Mouse (Mus musculus) activated CD4-positive, CD25-positive, alpha-beta regulatory T cell, adult 4 months (primary cell): Measurements from ENCODE around the gene Mark4. TPM values are rescaled to one million over a fixed set of nuclear protein-coding genes. Genes with fewer than 3 reads are reported as not detected.
A peak's percentile ranks its signal among the peaks of the same experiment; 100 is the strongest.

Experiments
- ATAC-seq: one replicate; pipeline ENCODE4 v1.8.0; 2017
- polyA plus RNA-seq, 2 experiments: library from polyadenylated mRNA; unstranded; fragments of 100-300 nt; shearing (Covaris generic); gene quantifications; one replicate each; pipeline ENCODE4 v1.2.1; 2017

The Mark4 gene
- polyA plus RNA-seq, 2 experiments from 2014 or later, result 1.2 to 2.7 TPM

DNA sequence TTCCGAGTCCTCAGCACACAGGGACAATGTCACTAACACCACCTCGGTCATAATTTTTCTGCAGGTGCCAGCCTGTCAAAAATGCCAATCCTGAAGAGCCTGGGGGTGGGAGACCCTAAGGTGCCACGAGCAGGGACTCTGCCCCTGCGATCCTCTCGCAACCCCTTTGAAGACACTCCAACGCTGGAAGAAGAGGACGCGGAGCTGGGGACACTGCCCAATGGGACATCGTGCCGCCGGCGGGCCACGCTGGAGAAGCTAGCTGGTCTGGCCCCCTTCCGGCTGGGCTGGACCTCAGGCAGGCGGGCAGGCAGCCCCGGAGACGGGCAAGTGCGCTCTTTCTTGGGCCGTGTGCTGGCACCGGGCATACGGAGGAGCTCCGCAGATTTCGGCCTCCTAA, 10.8 kb upstream of the Mark4 start:
- ATAC-seq, result no peak

DNA sequence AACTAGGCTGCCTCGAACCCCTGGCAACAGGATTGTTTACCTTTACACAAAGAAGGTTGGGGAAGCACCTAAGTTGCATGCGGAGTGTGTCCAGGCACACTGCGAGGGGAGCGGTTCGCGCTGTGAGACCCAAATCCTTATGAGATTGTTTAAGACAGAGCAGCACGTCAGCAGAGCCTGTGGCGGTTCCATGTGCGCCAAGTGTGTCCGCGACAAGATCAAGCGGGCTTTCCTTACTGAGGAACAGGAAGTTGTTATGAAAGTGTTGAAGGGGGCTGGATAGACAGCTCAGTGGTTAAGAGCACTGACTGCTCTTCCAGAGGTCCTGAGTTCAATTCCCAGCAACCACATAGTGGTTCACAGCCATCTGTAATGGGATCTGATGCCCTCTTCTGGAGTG, 9.7 kb upstream of the Mark4 start:
- ATAC-seq, result no peak

DNA sequence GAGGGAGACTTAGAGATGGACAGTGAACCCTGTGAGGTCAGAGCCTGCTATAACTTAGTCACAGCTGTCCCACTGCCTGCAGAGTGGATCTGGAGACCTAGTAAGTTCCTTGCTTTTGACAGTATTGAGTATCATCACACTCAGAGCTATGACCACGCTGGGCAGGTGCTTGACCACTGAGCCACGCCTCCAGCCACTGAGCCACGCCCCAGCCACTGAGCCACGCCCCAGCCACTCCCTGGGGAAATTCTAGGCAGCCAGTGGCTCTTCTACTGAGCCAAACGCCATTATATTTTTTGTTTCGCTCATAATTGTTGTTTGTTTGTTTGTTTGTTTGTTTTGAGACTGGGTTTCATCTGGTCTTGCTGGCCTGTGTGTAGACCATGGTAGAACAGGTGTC, 9.0 kb upstream of the Mark4 start:
- no peak for ATAC-seq

- ATAC-seq, result no peak
Measured at GRCm38 (mm10) chr7:19466602-19467145, 8.1 kb upstream of the Mark4 start.

GRCm38 (mm10) chr7:19464367-19465307, 6.0 kb upstream of the Mark4 start:
- no peak for ATAC-seq

GRCm38 (mm10) chr7:19462884-19463381, 4.3 kb upstream of the Mark4 start, which contains the start of gene Exoc3l2:
TSS of gene Exoc3l2 (plus strand) at chr7:19463331.
- ATAC-seq, result no peak

DNA sequence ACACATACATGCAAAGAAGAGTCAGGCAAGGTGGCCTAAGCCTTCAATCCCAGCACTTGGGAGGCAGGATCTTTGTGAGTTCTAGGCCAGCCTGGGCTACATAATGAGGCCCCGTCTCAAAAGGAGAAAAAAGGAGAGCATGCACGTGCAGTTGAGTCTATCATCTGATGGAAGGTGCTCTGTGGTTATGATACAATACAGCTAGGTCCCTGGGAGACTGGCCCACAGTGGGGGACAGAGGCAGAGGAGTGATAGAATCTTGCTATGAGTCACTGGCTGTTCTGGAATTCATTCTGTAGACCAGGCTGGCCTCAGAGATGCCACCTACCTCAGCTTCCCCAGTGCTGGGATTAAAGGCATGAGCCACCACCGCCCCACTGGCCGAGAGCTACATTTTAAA, 3.8 kb upstream of the Mark4 start:
- ATAC-seq, result no peak

GRCm38 (mm10) chr7:19461488-19461887, 2.9 kb upstream of the Mark4 start:
- no peak for ATAC-seq

- ATAC-seq, result no peak
Measured at GRCm38 (mm10) chr7:19460500-19460899, 1.9 kb upstream of the Mark4 start.

DNA sequence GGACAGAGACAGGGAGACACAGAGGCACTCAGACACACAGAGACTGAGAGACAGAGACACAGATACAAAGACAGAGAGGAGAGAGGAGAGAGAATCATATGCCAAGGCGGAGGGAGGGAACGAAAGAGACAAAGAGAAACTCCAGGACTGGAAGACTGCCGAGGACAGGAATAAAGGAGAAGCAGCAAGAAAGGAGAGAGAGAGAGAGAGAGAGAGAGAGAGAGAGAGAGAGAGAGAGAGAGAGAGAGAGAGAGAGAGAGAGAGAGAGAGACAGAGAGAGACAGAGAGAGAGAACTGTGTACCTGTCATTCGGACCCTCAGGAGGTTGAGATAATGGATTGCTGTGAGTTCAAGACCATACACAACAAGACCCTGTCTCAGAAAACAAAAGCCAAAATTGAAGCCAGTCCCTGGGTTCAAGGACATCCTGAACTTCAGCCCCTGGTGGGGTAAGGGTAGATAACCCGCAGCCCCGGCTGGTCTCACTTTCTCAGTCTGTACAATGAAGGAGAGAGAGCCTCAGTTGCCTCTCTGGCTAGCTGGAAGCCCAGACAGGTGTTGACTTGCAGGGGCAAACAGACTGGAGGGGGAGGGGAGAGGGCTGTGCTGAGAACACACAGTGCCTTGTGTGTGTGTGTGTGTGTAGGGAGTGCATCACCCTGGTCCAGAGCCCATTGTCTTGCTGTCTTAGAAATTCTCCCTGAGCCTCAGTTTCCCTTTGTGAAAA, 686 bp upstream of the Mark4 start:
- ATAC-seq, result no peak

DNA sequence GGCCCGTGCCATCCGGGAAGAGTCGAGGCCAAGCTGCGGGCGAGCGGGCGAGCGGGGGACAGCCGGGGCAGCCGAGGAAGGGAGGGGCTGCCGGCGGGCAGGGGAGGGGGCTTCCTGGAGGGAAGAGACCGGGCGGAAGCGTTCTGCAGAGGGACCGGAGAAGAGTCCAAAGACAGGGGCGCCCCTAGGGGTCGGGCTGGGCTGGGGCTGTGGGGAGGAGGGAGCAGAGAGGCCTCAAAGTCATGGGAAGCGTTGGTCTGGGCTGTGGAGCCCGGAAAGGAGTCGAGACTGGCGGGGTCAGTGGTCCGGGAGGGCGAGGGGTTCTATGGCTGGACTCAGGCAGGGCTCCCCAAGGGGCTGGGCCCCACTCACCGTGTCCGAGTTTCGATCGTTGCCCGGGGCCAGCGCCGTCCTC, 542 bp downstream of the Mark4 start:
- ATAC-seq, result peak; percentile 45

DNA sequence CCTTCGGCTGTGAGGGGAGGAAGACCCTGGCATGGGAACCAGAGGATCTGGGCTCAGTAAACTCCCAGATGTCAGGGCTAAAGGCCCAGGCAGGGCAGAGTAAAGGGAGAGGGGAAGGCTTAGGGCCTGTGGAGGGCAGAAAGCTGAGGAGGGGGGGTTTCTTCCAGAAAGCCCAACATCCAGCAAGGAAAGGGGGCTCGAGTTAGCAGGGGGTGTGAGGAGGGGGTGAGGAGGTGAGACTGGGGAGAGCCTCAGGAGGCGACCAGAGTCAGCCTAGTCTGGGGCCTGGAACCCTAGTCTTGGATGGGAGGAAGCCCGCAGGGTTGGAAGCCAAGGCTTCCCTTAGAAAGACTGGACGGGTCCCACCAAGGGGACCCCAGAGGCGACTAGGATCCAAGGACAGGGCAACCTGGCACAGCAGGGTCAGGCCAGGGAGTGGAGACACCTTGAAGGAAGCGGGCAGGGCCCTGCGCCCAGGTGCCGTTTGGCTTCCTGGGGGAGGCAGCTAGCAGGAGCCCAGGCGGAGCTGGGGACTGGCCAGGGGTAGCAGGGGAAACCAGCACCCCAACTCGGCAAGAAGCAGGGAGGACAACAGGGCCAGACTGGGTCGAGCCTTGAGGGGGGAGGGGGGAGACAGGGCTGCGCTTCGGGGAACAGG, 1.1 kb downstream of the Mark4 start:
- peak; percentile 6 for ATAC-seq

GRCm38 (mm10) chr7:19456628-19457027, 2.0 kb downstream of the Mark4 start:
- no peak for ATAC-seq

GRCm38 (mm10) chr7:19455819-19456495, 2.7 kb downstream of the Mark4 start:
- no peak for ATAC-seq

- no peak for ATAC-seq
Measured at GRCm38 (mm10) chr7:19455186-19455585, 3.4 kb downstream of the Mark4 start.

DNA sequence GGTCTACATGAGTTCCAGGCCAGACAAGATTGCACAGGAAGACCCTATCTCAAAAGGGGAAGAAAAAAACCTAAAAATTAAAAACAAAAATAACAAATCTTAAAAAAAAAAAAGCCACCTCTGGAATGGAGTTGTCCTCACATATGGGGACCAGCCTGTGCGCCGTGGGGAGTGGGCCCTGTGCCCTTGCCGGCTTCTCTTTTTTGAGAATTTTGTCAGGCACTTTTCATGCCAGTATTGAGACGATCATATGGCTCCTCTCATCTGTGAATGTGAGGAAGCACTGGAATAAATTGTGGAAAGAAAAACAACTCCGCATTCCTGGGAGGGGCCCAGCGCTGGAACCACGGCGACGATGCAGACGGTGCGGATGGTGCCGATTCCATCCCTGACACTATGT, 9.5 kb downstream of the Mark4 start:
- no peak for ATAC-seq

DNA sequence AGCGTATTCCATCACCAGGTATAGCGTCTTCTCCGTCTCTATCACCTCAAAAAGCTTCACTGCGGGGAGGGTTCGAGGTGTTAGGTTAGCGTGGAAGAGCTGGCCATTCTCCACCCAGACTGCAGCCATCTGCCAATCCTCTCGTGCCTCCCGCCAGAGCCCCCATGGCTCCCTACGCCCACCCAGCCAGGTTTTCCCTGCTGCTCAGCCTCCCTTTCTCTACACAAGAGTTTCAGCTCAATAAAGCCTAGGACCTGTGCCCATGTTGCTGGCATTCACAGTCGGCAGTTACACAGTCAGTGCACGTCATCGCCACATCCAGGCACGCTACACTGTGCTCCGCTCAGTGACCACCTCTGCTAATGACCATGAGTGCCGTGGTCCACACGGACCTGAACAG, 10.9 kb downstream of the Mark4 start:
- ATAC-seq, result no peak

GRCm38 (mm10) chr7:19444801-19445200, 13.8 kb downstream of the Mark4 start:
- no peak for ATAC-seq

- ATAC-seq, result no peak
Measured at GRCm38 (mm10) chr7:19443344-19443743, 15.3 kb downstream of the Mark4 start.

GRCm38 (mm10) chr7:19441448-19442091, 17.1 kb downstream of the Mark4 start:
- ATAC-seq, result no peak

DNA sequence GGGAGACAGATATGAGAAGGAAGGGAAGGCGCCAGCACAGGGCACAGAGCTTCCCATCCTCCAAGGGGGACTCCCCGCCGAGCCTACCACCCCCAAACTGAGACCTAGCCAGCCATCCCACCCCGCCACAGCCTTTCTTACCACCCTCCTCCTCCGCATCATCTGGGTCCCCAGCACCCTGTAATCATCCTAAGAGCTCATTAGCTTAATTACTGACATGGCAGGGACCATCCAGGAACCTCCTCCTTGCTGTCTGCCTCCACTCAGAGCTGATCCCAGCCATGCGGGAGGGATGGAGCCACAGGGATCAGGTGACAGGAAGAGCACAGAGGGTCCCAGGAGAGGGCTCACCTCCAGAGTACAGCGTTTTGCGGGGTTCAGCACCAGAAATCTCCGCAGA, 21.6 kb downstream of the Mark4 start:
- ATAC-seq, result no peak

DNA sequence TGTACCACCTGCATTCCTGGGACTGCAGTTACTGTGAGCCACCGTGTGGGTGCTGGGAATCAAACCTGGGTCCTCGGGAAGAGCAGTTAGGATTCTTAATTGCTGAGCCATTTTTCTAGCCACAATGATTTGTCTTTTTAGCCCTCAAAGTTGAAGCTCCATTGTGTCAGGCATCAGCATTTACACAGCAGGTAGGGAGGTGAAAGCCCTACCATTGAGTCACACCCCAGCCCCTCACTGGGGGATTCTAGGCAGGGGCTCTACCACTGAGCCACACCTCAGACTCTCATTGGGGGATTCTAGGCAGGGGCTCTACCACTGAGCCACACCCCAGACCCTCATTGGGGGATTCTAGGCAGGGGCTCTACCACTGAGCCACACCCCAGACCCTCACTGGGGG, 22.3 kb downstream of the Mark4 start:
- no peak for ATAC-seq
